Mouse (Mus musculus): ENCODE results near the gene Rcn3. TPM values are rescaled to one million over a fixed set of nuclear protein-coding genes. Genes with fewer than 3 reads are reported as not detected.

Rcn3 gene
- polyA plus RNA-seq, 1 experiment from 2014 or later: 388 TPM

DNA sequence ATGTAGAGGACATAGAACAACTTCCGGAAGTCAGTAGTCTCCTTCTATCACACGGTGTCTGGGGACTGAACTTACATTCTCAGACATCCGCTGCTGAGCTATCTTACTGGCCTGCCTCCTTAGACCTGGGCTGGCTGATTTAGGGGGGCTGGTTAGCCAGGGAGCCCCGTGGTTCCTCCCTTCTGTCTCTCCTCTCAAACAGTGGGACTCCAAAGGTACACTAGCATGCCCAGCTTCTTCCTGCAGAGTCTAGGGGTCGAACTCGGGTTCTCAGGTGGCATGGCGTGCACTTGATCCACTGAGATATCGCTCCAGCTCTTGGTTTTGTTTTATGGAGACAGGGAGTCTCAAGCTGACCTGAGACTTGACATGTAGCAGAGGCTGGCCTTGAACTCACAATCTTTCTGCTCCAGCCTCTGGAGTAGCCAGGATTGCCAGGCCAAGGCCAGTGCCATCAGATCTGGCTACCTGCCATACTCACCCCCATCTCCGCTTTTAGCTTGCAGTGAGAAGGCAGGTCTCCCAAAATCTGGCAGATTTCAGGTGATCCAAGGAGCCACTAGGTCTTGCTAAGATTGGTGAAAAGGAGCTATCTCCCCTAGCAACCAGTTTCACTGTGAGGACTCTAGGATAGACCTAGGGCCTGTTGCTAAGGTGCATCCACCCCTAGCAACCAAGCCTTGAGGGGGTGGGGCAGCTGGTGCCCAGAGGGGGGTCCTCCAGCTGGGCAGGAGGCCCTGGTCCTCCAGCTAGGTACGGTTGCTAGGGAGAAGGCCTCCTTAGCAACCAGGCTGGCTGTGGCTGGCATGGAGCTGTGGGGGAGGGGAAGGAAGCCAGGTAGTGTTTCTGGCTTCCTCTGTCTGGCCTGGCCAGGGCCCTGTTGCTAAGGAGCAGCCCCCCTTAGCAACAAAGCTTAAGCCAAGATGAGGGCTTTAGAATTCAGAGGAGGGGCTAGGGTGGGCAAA, 33.1 kb downstream of the Rcn3 start:
- Histone ChIP-seq H3K4me1 (ENCODE audit: control insufficient read depth, insufficient read depth, low read length) (peaks cover 13% of the 10 kb centered on the region), H3K4me3 (replicated peaks; ENCODE audit: low read length) (no peak overlapping the region), H3K27me3 (ENCODE audit: control insufficient read depth, insufficient read depth, low read length) (no peaks in the 10 kb centered on the region), H3K36me3 (ENCODE audit: control insufficient read depth, insufficient read depth, low read length) (no peaks in the 10 kb centered on the region), H3K27ac (ENCODE audit: low read length) (no peak overlapping the region), H3K9me3 (replicated peaks; ENCODE audit: control insufficient read depth, low read length) (no peaks in the 10 kb centered on the region), H3K4me2 (ENCODE audit: low read depth, low read length) (no peak overlapping the region), H3K9ac (ENCODE audit: low read length) (no peak overlapping the region)
- 75% methylated on average over 10 of the region's 10 CpGs for WGBS
- no peak for ATAC-seq (ENCODE audit: insufficient read depth, low FRiP score)

- no peak overlapping the region for H3K27ac ChIP-seq (ENCODE audit: low read length)
- H3K4me1 ChIP-seq (ENCODE audit: control insufficient read depth, insufficient read depth, low read length): peaks cover 8% of the 10 kb centered on the region
- no peak overlapping the region for H3K4me3 ChIP-seq (replicated peaks; ENCODE audit: low read length)
- no peaks in the 10 kb centered on the region for H3K36me3 ChIP-seq (ENCODE audit: control insufficient read depth, insufficient read depth, low read length)
- no peaks in the 10 kb centered on the region for H3K9me3 ChIP-seq (replicated peaks; ENCODE audit: control insufficient read depth, low read length)
- ATAC-seq (ENCODE audit: insufficient read depth, low FRiP score): no peak
- no peaks in the 10 kb centered on the region for H3K27me3 ChIP-seq (ENCODE audit: control insufficient read depth, insufficient read depth, low read length)
- H3K9ac ChIP-seq (ENCODE audit: low read length): no peak overlapping the region
- H3K4me2 ChIP-seq (ENCODE audit: low read depth, low read length): no peak overlapping the region
Measured at GRCm38 (mm10) chr7:45056972-45057348, 35.1 kb downstream of the Rcn3 start.

DNA sequence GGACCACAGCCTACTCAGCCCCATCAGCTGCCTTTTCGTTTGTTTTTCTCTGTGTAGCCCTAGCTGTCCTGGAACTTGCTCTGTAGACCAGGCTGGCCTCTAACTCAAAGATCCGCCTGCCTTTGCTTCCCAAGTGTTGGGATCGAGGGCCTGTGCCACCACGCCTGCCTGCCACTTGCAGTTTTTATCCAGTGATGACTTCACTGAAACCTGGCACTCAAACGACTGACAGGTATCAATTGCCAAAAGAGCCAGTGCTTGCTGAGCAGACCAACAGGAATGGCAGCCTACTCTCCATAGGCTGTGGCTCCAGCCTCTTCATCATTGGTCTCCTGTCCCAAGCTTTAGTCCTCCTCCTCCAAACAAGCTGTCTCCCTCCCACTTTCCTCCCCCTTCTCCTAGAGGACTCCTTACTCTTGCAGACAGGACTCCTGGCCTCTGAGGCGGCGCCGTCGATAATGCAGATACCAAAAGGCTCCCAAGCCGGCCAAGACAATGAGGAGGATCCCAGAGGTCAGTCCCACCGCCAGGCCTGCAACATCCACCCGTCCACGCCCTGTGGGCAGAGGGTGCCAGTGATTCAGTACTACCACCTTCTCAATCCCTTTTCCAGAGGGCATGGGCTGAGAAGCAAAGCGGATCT, 35.6 kb downstream of the Rcn3 start:
- no peak overlapping the region for H3K4me3 ChIP-seq (replicated peaks; ENCODE audit: low read length)
- WGBS: 69% methylated on average over 14 of the region's 14 CpGs
- H3K27me3 ChIP-seq (ENCODE audit: control insufficient read depth, insufficient read depth, low read length): no peaks in the 10 kb centered on the region

GRCm38 (mm10) chr7:45053931-45054510, 38.0 kb downstream of the Rcn3 start:
- WGBS: under 1% methylated on average over 33 of the region's 33 CpGs
- H3K9me3 ChIP-seq (replicated peaks; ENCODE audit: control insufficient read depth, low read length): no peaks in the 10 kb centered on the region
- no peaks in the 10 kb centered on the region for H3K27me3 ChIP-seq (ENCODE audit: control insufficient read depth, insufficient read depth, low read length)
- H3K27ac ChIP-seq (ENCODE audit: low read length): peak overlapping the region; percentile 99
- H3K4me2 ChIP-seq (ENCODE audit: low read depth, low read length): peak overlapping the region; percentile 99
- H3K9ac ChIP-seq (ENCODE audit: low read length): peak overlapping the region; percentile 93
- peak; percentile 97 for ATAC-seq (ENCODE audit: insufficient read depth, low FRiP score)
- peaks cover 12% of the 10 kb centered on the region for H3K4me1 ChIP-seq (ENCODE audit: control insufficient read depth, insufficient read depth, low read length)
- H3K4me3 ChIP-seq (replicated peaks; ENCODE audit: low read length): peak overlapping the region; percentile 91
- H3K36me3 ChIP-seq (ENCODE audit: control insufficient read depth, insufficient read depth, low read length): peaks cover 12% of the 10 kb centered on the region; the same call in 1 of the 2 replicates

More for the DNA sequence above, 35.6 kb downstream of the Rcn3 start:
- no peaks in the 10 kb centered on the region for H3K36me3 ChIP-seq (ENCODE audit: control insufficient read depth, insufficient read depth, low read length)
- H3K4me1 ChIP-seq (ENCODE audit: control insufficient read depth, insufficient read depth, low read length): peaks cover 11% of the 10 kb centered on the region
- no peak for ATAC-seq (ENCODE audit: insufficient read depth, low FRiP score)
- no peak overlapping the region for H3K4me2 ChIP-seq (ENCODE audit: low read depth, low read length)
- H3K9me3 ChIP-seq (replicated peaks; ENCODE audit: control insufficient read depth, low read length): no peaks in the 10 kb centered on the region
- H3K9ac ChIP-seq (ENCODE audit: low read length): peak overlapping the region; percentile 28; the same call in 1 of the 2 replicates
- no peak overlapping the region for H3K27ac ChIP-seq (ENCODE audit: low read length)

DNA sequence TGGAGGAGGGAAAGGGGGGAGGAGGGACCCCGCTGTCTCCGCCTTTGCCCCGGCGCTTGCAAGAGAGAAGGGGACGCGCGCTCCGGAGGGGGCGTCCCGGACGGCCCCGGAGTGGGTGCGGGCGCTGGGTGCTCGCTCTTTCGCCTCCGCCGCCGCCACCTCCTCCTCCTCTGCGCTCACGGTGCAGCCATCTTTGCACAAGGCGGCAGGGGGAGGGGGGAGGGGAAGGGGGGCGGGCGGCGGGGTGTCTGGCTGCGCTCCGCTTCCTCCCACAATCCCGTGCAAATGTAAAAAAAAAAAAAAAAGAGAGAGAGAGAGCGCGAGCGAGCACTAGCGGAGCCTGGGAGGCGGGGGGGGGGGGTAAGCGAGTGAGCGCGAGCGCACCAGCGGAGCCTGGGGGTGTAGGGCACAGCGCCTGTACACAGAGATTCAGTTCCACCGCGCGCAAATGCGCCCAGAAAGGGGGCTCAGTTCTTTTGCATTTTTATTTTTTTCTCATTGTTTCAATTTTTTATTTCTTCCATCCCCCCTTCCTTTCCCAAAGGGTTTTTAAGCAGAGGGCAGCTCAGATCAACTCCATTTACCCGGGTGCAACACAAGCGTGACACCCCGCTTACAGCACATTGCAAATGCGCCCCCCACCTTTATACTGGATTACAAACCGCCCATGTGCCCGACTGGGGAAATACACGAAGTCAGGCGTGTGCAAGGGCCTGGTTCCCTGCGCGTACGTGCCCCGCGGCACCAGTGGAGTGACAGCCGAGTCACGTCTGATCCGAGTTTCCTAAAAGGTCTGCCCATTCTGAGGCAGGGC, 38.7 kb downstream of the Rcn3 start:
- Histone ChIP-seq H3K27me3 (ENCODE audit: control insufficient read depth, insufficient read depth, low read length) (no peaks in the 10 kb centered on the region), H3K9me3 (replicated peaks; ENCODE audit: control insufficient read depth, low read length) (no peaks in the 10 kb centered on the region), H3K27ac (ENCODE audit: low read length) (peak overlapping the region; percentile 99), H3K9ac (ENCODE audit: low read length) (peak overlapping the region; percentile 93), H3K4me3 (replicated peaks; ENCODE audit: low read length) (peak overlapping the region; percentile 91), H3K4me1 (ENCODE audit: control insufficient read depth, insufficient read depth, low read length) (peaks cover 12% of the 10 kb centered on the region), H3K36me3 (ENCODE audit: control insufficient read depth, insufficient read depth, low read length) (peaks cover 17% of the 10 kb centered on the region), H3K4me2 (ENCODE audit: low read depth, low read length) (peak overlapping the region; percentile 99)
- peak; percentile 52 for ATAC-seq (ENCODE audit: insufficient read depth, low FRiP score)
- WGBS: under 1% methylated on average over 26 of the region's 59 CpGs

DNA sequence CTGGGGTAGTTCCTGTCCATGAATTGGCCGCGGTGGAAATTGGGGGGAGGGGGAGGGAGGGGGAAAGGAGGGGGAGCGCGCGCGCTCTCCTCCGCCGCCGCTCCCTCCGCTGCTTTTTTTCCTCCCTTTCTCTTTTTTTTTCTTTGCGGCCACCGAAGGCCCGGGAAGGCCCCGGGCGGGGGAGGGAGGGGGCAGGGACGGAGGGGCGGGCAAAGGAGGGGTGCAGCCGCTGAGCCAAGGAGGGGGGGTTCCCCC, 39.2 kb downstream of the Rcn3 start, which contains the start of gene Prr12:
Gene Prr12 (minus strand): TSS at position 20 of the 255 bp plus-strand sequence.
- Histone ChIP-seq H3K9me3 (replicated peaks; ENCODE audit: control insufficient read depth, low read length) (no peaks in the 10 kb centered on the region), H3K36me3 (ENCODE audit: control insufficient read depth, insufficient read depth, low read length) (peaks cover 22% of the 10 kb centered on the region), H3K4me1 (ENCODE audit: control insufficient read depth, insufficient read depth, low read length) (peaks cover 12% of the 10 kb centered on the region), H3K4me2 (ENCODE audit: low read depth, low read length) (peak within 1 kb of the TSS; percentile 99), H3K9ac (ENCODE audit: low read length) (peak within 1 kb of the TSS; percentile 93), H3K27ac (ENCODE audit: low read length) (peak within 1 kb of the TSS; percentile 99), H3K4me3 (replicated peaks; ENCODE audit: low read length) (peak within 1 kb of the TSS; percentile 91), H3K27me3 (ENCODE audit: control insufficient read depth, insufficient read depth, low read length) (no peaks in the 10 kb centered on the region)
- ATAC-seq (ENCODE audit: insufficient read depth, low FRiP score): no peak
- 0% methylated on average over 14 of the region's 18 CpGs for WGBS

DNA sequence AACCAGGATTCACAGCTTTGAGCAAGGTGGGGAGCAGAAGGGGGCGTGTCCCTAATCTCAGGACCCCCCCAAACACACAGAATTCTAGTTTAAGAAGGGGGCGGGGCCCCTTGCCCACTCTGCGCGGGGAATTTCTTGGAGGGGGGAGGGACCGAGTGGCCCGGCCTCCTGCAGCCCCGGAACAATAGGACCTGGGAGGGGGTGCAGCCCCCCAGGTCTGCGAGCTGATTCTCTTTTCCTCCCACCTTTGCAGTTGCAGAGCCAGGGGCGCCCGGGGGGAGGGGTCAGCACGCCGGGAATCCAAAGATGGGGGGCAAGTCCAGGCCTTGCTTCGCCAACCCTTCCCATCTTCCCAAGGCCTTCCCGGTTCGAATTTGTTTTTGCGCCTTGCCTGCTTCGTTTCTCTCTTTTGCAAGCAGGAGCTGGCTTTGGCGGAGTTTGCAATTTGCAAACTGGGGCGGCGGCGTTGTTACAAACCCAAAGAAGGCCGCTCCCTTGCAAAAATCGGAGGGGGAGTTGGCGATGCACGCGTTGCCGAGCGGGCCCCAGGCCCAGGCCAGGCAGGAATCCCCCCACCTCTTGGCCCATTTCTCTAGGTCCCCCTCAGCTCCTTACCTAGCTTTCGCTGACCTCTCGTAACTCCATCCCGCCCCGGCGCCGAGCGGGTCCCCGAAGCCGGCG, 39.7 kb downstream of the Rcn3 start:
- H3K4me1 ChIP-seq (ENCODE audit: control insufficient read depth, insufficient read depth, low read length): peaks cover 12% of the 10 kb centered on the region

GRCm38 (mm10) chr7:45051601-45051974, 40.4 kb downstream of the Rcn3 start:
- Histone ChIP-seq H3K4me2 (ENCODE audit: low read depth, low read length) (peak overlapping the region; percentile 99), H3K4me1 (ENCODE audit: control insufficient read depth, insufficient read depth, low read length) (peaks cover 12% of the 10 kb centered on the region), H3K4me3 (replicated peaks; ENCODE audit: low read length) (peak overlapping the region; percentile 91), H3K9ac (ENCODE audit: low read length) (peak overlapping the region; percentile 93), H3K36me3 (ENCODE audit: control insufficient read depth, insufficient read depth, low read length) (peaks cover 33% of the 10 kb centered on the region), H3K27ac (ENCODE audit: low read length) (peak overlapping the region; percentile 99), H3K9me3 (replicated peaks; ENCODE audit: control insufficient read depth, low read length) (no peaks in the 10 kb centered on the region), H3K27me3 (ENCODE audit: control insufficient read depth, insufficient read depth, low read length) (no peaks in the 10 kb centered on the region)
- 3% methylated on average over 13 of the region's 13 CpGs for WGBS
- ATAC-seq (ENCODE audit: insufficient read depth, low FRiP score): no peak

More for the DNA sequence above, 39.7 kb downstream of the Rcn3 start:
- Histone ChIP-seq H3K27ac (ENCODE audit: low read length) (peak overlapping the region; percentile 99), H3K36me3 (ENCODE audit: control insufficient read depth, insufficient read depth, low read length) (peaks cover 27% of the 10 kb centered on the region), H3K27me3 (ENCODE audit: control insufficient read depth, insufficient read depth, low read length) (no peaks in the 10 kb centered on the region), H3K4me3 (replicated peaks; ENCODE audit: low read length) (peak overlapping the region; percentile 91), H3K9ac (ENCODE audit: low read length) (peak overlapping the region; percentile 93), H3K9me3 (replicated peaks; ENCODE audit: control insufficient read depth, low read length) (no peaks in the 10 kb centered on the region), H3K4me2 (ENCODE audit: low read depth, low read length) (peak overlapping the region; percentile 99)
- no peak for ATAC-seq (ENCODE audit: insufficient read depth, low FRiP score)
- under 1% methylated on average over 38 of the region's 38 CpGs for WGBS

Measured in stomach, embryonic 16.5 days (tissue).